Mouse (Mus musculus): ENCODE results near the gene Atp2a2. TPM values are rescaled to one million over a fixed set of nuclear protein-coding genes. Genes with fewer than 3 reads are reported as not detected.
"Not testable (repeated sequence)": the region's sequence is repeated elsewhere in the genome, so short reads cannot be mapped to it uniquely, and the experiment has no call there.

Atp2a2 gene
- polyA plus RNA-seq, 1 experiment, result 17.2 TPM

GRCm38 (mm10) chr5:122458066-122458465 is 44.0 kb downstream of the Atp2a2 start:
- TF ChIP-seq GATA1 (IDR thresholded peaks at IDR 0.05; ENCODE audit: borderline replicate concordance, low read length) (no peak), FLI1 (IDR thresholded peaks at IDR 0.05; ENCODE audit: low read length) (no peak)
- Histone ChIP-seq H3K27me3 (replicated peaks) (no peaks in the 10 kb centered on the region), H3K4me1 (peaks cover 23% of the 10 kb centered on the region), H3K4me3 (replicated peaks) (no peak overlapping the region), H3K36me3 (replicated peaks; ENCODE audit: low read length) (peaks cover 100% of the 10 kb centered on the region), H3K9me3 (no peaks in the 10 kb centered on the region)

DNA sequence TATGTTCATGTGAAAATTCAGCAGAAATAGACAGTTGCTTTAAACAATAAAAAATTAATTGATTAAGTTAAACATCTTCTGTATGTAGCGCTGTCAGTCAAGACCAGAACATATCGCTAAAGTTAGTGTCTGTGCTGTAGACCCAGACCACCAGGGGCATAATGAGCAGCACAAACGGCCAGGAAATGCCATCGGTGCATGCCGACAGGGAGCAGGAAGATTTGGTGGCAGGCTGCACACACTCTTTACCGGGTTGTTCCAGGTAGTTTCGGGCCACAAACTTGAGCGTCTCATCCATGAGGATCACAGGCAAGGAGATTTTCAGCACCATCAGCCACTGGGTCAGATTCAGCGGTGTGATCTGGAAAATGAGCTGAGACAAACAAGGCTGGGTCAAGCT is 45.0 kb downstream of the Atp2a2 start:
- peaks cover 100% of the 10 kb centered on the region for H3K36me3 ChIP-seq (replicated peaks; ENCODE audit: low read length)

GRCm38 (mm10) chr5:122455584-122455983 is 46.4 kb downstream of the Atp2a2 start:
- H3K36me3 ChIP-seq (replicated peaks; ENCODE audit: low read length), result peaks cover 100% of the 10 kb centered on the region
- peaks cover 26% of the 10 kb centered on the region for H3K4me1 ChIP-seq
- H3K4me3 ChIP-seq (replicated peaks), result no peak overlapping the region
- TF ChIP-seq GATA1 (IDR thresholded peaks at IDR 0.05; ENCODE audit: borderline replicate concordance, low read length) (no peak), FLI1 (IDR thresholded peaks at IDR 0.05; ENCODE audit: low read length) (no peak)
- H3K27me3 ChIP-seq (replicated peaks), result no peaks in the 10 kb centered on the region
- H3K9me3 ChIP-seq, result no peaks in the 10 kb centered on the region

More for the DNA sequence above, 45.0 kb downstream of the Atp2a2 start:
- peaks cover 23% of the 10 kb centered on the region for H3K4me1 ChIP-seq
- not testable (repeated sequence) for H3K9me3 ChIP-seq; H3K27me3 ChIP-seq (replicated peaks); H3K4me3 ChIP-seq (replicated peaks)

GRCm38 (mm10) chr5:122454883-122455282 is 47.1 kb downstream of the Atp2a2 start:
- Histone ChIP-seq H3K27me3 (replicated peaks) (no peaks in the 10 kb centered on the region), H3K36me3 (replicated peaks; ENCODE audit: low read length) (peaks cover 99% of the 10 kb centered on the region), H3K9me3 (no peaks in the 10 kb centered on the region), H3K4me1 (peaks cover 24% of the 10 kb centered on the region), H3K4me3 (replicated peaks) (no peak overlapping the region)
- TF ChIP-seq GATA1 (IDR thresholded peaks at IDR 0.05; ENCODE audit: borderline replicate concordance, low read length) (no peak), FLI1 (IDR thresholded peaks at IDR 0.05; ENCODE audit: low read length) (no peak)

DNA sequence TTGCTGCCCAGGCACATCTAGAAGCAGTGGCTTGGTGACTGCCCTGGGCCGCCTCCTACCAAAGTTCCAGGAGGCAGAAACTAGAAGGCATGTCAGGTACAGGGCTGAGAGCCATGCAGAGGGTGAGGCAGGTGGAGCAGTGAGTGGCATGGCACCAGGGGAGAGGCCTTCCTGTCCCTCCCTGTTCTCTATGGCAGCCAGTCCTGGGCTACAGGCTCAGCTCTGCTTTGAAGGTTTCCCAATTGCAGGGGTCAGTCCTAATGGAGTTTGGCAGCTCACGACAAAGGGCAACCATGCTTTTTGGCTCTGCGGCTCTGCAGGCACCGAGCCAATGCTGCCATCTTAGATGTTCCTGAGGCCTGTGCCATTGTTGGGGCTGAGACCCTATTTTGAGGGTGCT is 47.6 kb downstream of the Atp2a2 start:
- H3K4me1 ChIP-seq, result peaks cover 22% of the 10 kb centered on the region
- peaks cover 98% of the 10 kb centered on the region for H3K36me3 ChIP-seq (replicated peaks; ENCODE audit: low read length)
- no peak for TF ChIP-seq GATA1 (IDR thresholded peaks at IDR 0.05; ENCODE audit: borderline replicate concordance, low read length)
- no peak for TF ChIP-seq FLI1 (IDR thresholded peaks at IDR 0.05; ENCODE audit: low read length)
- no peaks in the 10 kb centered on the region for H3K9me3 ChIP-seq
- no peaks in the 10 kb centered on the region for H3K27me3 ChIP-seq (replicated peaks)
- no peak overlapping the region for H3K4me3 ChIP-seq (replicated peaks)

DNA sequence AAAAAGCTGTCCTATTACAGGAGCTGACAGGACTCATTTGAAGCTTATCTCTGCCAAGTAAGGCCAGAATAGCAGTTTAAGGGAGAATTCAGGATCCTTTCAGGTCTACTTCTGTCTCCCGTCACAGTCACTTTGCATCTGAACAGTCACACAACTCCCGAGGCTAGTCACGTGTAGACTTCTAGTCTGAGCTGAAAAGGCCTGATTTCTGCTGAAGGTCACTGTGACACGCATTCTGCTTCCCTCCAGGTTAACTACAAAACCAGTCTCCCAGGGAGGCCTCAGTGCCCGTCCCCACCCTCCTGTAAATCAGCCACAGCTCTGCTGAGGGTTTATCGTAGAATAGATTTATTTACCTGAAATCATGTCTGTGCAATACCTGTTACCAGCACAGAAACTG is 48.8 kb downstream of the Atp2a2 start:
- peaks cover 93% of the 10 kb centered on the region for H3K36me3 ChIP-seq (replicated peaks; ENCODE audit: low read length)
- TF ChIP-seq FLI1 (IDR thresholded peaks at IDR 0.05; ENCODE audit: low read length) (no peak), GATA1 (IDR thresholded peaks at IDR 0.05; ENCODE audit: borderline replicate concordance, low read length) (no peak)

GRCm38 (mm10) chr5:122452194-122452593 is 49.8 kb downstream of the Atp2a2 start:
- Histone ChIP-seq H3K9me3 (no peaks in the 10 kb centered on the region), H3K4me1 (peaks cover 3% of the 10 kb centered on the region; the same call in 1 of the 2 replicates), H3K4me3 (replicated peaks) (no peak overlapping the region), H3K36me3 (replicated peaks; ENCODE audit: low read length) (peaks cover 90% of the 10 kb centered on the region), H3K27me3 (replicated peaks) (no peaks in the 10 kb centered on the region)
- TF ChIP-seq FLI1 (IDR thresholded peaks at IDR 0.05; ENCODE audit: low read length) (no peak), GATA1 (IDR thresholded peaks at IDR 0.05; ENCODE audit: borderline replicate concordance, low read length) (no peak)

More for the DNA sequence above, 48.8 kb downstream of the Atp2a2 start:
- Histone ChIP-seq H3K4me3 (replicated peaks) (no peak overlapping the region), H3K4me1 (peaks cover 12% of the 10 kb centered on the region), H3K27me3 (replicated peaks) (no peaks in the 10 kb centered on the region), H3K9me3 (no peaks in the 10 kb centered on the region)

DNA sequence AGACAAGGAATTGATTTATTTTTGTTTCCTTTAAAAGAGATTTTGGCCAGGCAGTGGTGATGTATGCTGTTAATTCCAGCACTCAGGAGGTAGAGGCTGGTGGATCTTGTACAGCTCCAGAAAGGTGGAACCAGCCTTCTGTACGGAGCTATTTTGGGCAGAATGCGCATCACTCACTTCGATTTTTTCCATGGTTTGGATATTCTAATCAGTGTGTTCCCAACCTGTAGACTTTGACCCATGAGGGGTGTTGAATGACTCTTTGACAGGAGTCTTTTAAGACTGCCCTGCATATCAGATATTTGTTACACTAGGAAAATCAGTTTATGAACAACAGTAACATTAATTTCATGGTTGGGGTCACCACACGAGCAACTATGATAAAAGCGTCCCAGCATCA is 50.7 kb downstream of the Atp2a2 start:
- Histone ChIP-seq H3K4me1 (peaks cover 3% of the 10 kb centered on the region; the same call in 1 of the 2 replicates), H3K27me3 (replicated peaks) (no peaks in the 10 kb centered on the region), H3K9me3 (no peaks in the 10 kb centered on the region), H3K4me3 (replicated peaks) (no peak overlapping the region), H3K36me3 (replicated peaks; ENCODE audit: low read length) (peaks cover 90% of the 10 kb centered on the region)
- TF ChIP-seq GATA1 (IDR thresholded peaks at IDR 0.05; ENCODE audit: borderline replicate concordance, low read length), result no peak
- TF ChIP-seq FLI1 (IDR thresholded peaks at IDR 0.05; ENCODE audit: low read length), result no peak

DNA sequence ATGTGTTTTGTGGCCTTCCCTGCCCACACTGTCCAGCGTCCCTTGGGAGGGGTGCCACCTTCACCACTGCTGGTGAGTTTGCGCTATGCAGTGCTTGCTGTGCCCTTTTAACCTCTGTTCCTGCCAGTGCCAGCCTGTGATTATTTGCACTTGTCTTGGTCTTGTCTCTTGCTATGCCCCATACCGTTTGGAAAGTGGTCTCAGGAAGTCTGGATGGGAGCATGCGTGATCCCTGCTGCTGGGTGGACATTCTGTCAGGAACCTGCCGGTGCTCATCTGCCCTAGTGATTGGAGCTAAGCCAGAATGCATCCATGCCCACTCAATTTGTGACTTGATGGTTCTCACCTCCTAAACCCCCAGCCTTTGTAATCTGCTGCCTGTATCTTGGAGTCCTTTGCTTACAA is 51.1 kb downstream of the Atp2a2 start:
- H3K4me3 ChIP-seq (replicated peaks), result peak overlapping the region; percentile 25
- H3K4me1 ChIP-seq, result peaks cover 3% of the 10 kb centered on the region; the same call in 1 of the 2 replicates
- TF ChIP-seq GATA1 (IDR thresholded peaks at IDR 0.05; ENCODE audit: borderline replicate concordance, low read length) (no peak), FLI1 (IDR thresholded peaks at IDR 0.05; ENCODE audit: low read length) (no peak)
- H3K9me3 ChIP-seq, result no peaks in the 10 kb centered on the region
- H3K27me3 ChIP-seq (replicated peaks), result no peaks in the 10 kb centered on the region
- H3K36me3 ChIP-seq (replicated peaks; ENCODE audit: low read length), result peaks cover 90% of the 10 kb centered on the region

GRCm38 (mm10) chr5:122449946-122450345 is 52.1 kb downstream of the Atp2a2 start:
- Histone ChIP-seq H3K36me3 (replicated peaks; ENCODE audit: low read length) (peaks cover 90% of the 10 kb centered on the region), H3K4me3 (replicated peaks) (no peak overlapping the region), H3K9me3 (no peaks in the 10 kb centered on the region), H3K4me1 (peaks cover 3% of the 10 kb centered on the region; the same call in 1 of the 2 replicates), H3K27me3 (replicated peaks) (no peaks in the 10 kb centered on the region)
- TF ChIP-seq GATA1 (IDR thresholded peaks at IDR 0.05; ENCODE audit: borderline replicate concordance, low read length), result no peak
- no peak for TF ChIP-seq FLI1 (IDR thresholded peaks at IDR 0.05; ENCODE audit: low read length)

DNA sequence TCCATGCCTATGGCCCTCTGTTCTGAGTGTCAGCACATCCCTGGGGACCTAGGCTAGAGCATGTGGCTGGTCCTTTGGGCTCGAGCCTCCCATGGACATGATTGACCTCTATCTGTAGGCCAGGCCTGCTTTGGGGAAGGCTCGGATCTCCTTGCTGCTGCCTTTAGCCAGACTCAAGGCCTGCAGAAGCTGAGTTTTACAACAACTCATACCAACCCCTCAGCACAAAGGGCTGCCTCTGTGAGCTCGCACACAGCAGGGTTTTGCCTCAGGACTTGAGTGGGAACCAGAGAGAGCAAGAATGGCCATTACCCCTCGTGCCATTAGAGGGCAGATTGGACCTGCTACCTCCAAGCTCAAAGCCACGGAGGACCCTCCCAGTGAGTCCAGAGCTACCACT is 53.2 kb downstream of the Atp2a2 start:
- Histone ChIP-seq H3K27me3 (replicated peaks) (no peaks in the 10 kb centered on the region), H3K4me3 (replicated peaks) (no peak overlapping the region), H3K36me3 (replicated peaks; ENCODE audit: low read length) (peaks cover 90% of the 10 kb centered on the region), H3K4me1 (peaks cover 3% of the 10 kb centered on the region; the same call in 1 of the 2 replicates), H3K9me3 (no peaks in the 10 kb centered on the region)
- TF ChIP-seq FLI1 (IDR thresholded peaks at IDR 0.05; ENCODE audit: low read length) (no peak), GATA1 (IDR thresholded peaks at IDR 0.05; ENCODE audit: borderline replicate concordance, low read length) (no peak)

All from megakaryocyte, embryonic 14.5 days (primary cell).